Mouse (Mus musculus) v-Abl transformed pro-B cells (cell line): ENCODE data around the gene Poc1b.

Experiments used
- in situ Hi-C, 2 experiments: fragments of 400-800 bp; cut with MboI; formaldehyde crosslinking; loops; one replicate each; pipeline ENCODE4 v1.15.1; 2025; ENCODE audit not compliant: unreplicated experiment in 2 of 2

The Poc1b gene

GRCm38 (mm10) chr10:99242721-99243120 lies 135.9 kb downstream of the Poc1b start:
- in situ Hi-C loops, result no loop called here

- in situ Hi-C loops, result no loop called here
These were observed 137.2 kb downstream of the Poc1b start for GRCm38 (mm10) chr10:99243907-99244489.

- in situ Hi-C loops, result no loop called here
These were observed 137.9 kb downstream of the Poc1b start for GRCm38 (mm10) chr10:99244655-99245260.

GRCm38 (mm10) chr10:99246797-99247508 lies 140.1 kb downstream of the Poc1b start:
- in situ Hi-C loops, result no loop called here
